Mouse (Mus musculus): ENCODE data around the gene Mkrn1. TPM values are rescaled to one million over a fixed set of nuclear protein-coding genes. Genes with fewer than 3 reads are reported as not detected.
"Not testable (repeated sequence)": the region's sequence is repeated elsewhere in the genome, so short reads cannot be mapped to it uniquely, and the experiment has no call there.

Mkrn1 gene
- polyA plus RNA-seq, 1 experiment: 35.8 TPM

GRCm38 (mm10) chr6:39373301-39373955 lies 46.8 kb downstream of the Mkrn1 start:
- peaks cover 12% of the 10 kb centered on the region for H3K4me1 ChIP-seq (ENCODE audit: control insufficient read depth, insufficient read depth, low read length)
- H3K4me3 ChIP-seq (replicated peaks; ENCODE audit: extremely low read depth, low read depth, low read length): no peak overlapping the region
- TF ChIP-seq POLR2A (IDR thresholded peaks at IDR 0.05; ENCODE audit: borderline replicate concordance, extremely low read depth, low read depth, low read length): no peak
- no peak for TF ChIP-seq CTCF (IDR thresholded peaks at IDR 0.05; ENCODE audit: insufficient read depth, low read length)
- WGBS: 63% methylated on average over 4 of the region's 4 CpGs
- DNase-seq: no peak

DNA sequence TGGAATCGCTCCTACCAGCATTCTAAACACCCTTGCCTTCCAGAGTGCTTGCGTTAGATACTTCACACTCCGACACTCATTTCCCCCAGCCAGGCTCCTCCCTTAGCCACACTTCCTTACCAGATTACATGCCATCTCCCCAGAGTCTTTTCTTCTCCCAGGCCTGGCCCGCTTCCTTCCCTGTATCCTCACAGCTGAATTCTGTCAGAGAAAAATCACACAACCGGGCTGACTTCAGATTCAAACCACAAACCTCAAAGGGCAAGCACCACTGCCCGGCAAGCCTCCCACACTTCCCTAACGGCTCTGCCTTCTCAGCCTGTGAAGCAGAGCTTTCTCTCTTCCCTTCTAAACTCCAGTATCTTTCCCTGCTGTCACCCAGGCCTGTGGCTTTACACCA lies 47.5 kb downstream of the Mkrn1 start:
- TF ChIP-seq CTCF (IDR thresholded peaks at IDR 0.05; ENCODE audit: insufficient read depth, low read length): no peak
- TF ChIP-seq POLR2A (IDR thresholded peaks at IDR 0.05; ENCODE audit: borderline replicate concordance, extremely low read depth, low read depth, low read length): no peak
- WGBS: 12% methylated on average over 7 of the region's 7 CpGs
- peaks cover 12% of the 10 kb centered on the region for H3K4me1 ChIP-seq (ENCODE audit: control insufficient read depth, insufficient read depth, low read length)
- H3K4me3 ChIP-seq (replicated peaks; ENCODE audit: extremely low read depth, low read depth, low read length): no peak overlapping the region
- DNase-seq: peak; percentile 29

DNA sequence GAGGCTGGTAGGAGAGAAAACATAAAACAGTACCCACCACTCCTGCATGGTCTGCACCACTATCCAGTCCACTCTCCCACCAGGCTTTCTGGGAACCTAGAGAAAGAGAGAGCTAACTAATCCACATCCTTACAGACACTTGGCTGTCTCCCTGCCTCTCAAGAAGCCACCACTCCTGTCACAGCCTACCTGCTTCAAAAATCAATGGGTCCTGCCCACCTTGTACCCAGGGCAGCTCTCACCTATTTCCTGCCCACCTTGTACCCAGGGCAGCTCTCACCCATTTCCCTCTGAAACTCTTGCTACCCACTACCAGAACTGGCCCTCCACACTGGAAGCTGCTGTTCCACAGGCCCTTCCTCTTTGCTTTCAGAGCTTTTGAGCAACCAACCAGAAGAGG lies 48.2 kb downstream of the Mkrn1 start:
- TF ChIP-seq POLR2A (IDR thresholded peaks at IDR 0.05; ENCODE audit: borderline replicate concordance, extremely low read depth, low read depth, low read length) (no peak), CTCF (IDR thresholded peaks at IDR 0.05; ENCODE audit: insufficient read depth, low read length) (no peak)
- DNase-seq: no peak
- Histone ChIP-seq H3K4me1 (ENCODE audit: control insufficient read depth, insufficient read depth, low read length) (peaks cover 12% of the 10 kb centered on the region), H3K4me3 (replicated peaks; ENCODE audit: extremely low read depth, low read depth, low read length) (no peak overlapping the region)

- WGBS: 71% methylated on average over 3 of the region's 3 CpGs
- H3K4me3 ChIP-seq (replicated peaks; ENCODE audit: extremely low read depth, low read depth, low read length): no peak overlapping the region
- H3K4me1 ChIP-seq (ENCODE audit: control insufficient read depth, insufficient read depth, low read length): peaks cover 5% of the 10 kb centered on the region; the same call in 1 of the 2 replicates
- no peak for TF ChIP-seq CTCF (IDR thresholded peaks at IDR 0.05; ENCODE audit: insufficient read depth, low read length)
- no peak for TF ChIP-seq POLR2A (IDR thresholded peaks at IDR 0.05; ENCODE audit: borderline replicate concordance, extremely low read depth, low read depth, low read length)
- DNase-seq: no peak
Measured at GRCm38 (mm10) chr6:39369631-39370030, 50.6 kb downstream of the Mkrn1 start.

GRCm38 (mm10) chr6:39362684-39363083 lies 57.6 kb downstream of the Mkrn1 start:
- DNase-seq: no peak
- Histone ChIP-seq H3K4me3 (replicated peaks; ENCODE audit: extremely low read depth, low read depth, low read length) (no peak overlapping the region), H3K4me1 (ENCODE audit: control insufficient read depth, insufficient read depth, low read length) (no peaks in the 10 kb centered on the region)
- no peak for TF ChIP-seq CTCF (IDR thresholded peaks at IDR 0.05; ENCODE audit: insufficient read depth, low read length)
- TF ChIP-seq POLR2A (IDR thresholded peaks at IDR 0.05; ENCODE audit: borderline replicate concordance, extremely low read depth, low read depth, low read length): no peak
- 95% methylated on average over 2 of the region's 2 CpGs for WGBS

DNA sequence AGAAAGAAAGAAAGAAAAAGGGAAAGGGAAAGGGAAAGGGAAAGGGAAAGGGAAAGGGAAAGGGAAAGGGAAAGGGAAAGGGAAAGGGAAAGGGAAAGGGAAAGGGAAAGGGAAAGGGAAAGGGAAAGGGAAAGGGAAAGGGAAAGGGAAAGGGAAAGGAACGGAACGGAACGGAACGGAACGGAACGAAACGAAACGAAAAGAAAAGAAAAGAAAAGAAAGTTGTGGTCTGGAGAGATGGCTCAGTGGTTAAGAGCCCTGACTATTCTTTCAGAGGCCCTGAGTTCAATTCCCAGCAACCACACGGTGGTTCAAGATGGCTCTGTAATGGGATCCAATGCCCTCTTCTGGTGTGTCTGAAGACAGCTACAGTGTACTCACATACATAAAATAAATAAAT lies 61.1 kb downstream of the Mkrn1 start:
- over 99% methylated on average over 9 of the region's 9 CpGs for WGBS
- not testable (repeated sequence) for H3K4me1 ChIP-seq (ENCODE audit: control insufficient read depth, insufficient read depth, low read length); H3K4me3 ChIP-seq (replicated peaks; ENCODE audit: extremely low read depth, low read depth, low read length); DNase-seq

- no peak for DNase-seq
- no peak overlapping the region for H3K4me3 ChIP-seq (replicated peaks; ENCODE audit: extremely low read depth, low read depth, low read length)
- no peak for TF ChIP-seq POLR2A (IDR thresholded peaks at IDR 0.05; ENCODE audit: borderline replicate concordance, extremely low read depth, low read depth, low read length)
- TF ChIP-seq CTCF (IDR thresholded peaks at IDR 0.05; ENCODE audit: insufficient read depth, low read length): no peak
- WGBS: 89% methylated on average over 6 of the region's 6 CpGs
- H3K4me1 ChIP-seq (ENCODE audit: control insufficient read depth, insufficient read depth, low read length): no peaks in the 10 kb centered on the region
Measured at GRCm38 (mm10) chr6:39348946-39349345, 71.3 kb downstream of the Mkrn1 start.

DNA sequence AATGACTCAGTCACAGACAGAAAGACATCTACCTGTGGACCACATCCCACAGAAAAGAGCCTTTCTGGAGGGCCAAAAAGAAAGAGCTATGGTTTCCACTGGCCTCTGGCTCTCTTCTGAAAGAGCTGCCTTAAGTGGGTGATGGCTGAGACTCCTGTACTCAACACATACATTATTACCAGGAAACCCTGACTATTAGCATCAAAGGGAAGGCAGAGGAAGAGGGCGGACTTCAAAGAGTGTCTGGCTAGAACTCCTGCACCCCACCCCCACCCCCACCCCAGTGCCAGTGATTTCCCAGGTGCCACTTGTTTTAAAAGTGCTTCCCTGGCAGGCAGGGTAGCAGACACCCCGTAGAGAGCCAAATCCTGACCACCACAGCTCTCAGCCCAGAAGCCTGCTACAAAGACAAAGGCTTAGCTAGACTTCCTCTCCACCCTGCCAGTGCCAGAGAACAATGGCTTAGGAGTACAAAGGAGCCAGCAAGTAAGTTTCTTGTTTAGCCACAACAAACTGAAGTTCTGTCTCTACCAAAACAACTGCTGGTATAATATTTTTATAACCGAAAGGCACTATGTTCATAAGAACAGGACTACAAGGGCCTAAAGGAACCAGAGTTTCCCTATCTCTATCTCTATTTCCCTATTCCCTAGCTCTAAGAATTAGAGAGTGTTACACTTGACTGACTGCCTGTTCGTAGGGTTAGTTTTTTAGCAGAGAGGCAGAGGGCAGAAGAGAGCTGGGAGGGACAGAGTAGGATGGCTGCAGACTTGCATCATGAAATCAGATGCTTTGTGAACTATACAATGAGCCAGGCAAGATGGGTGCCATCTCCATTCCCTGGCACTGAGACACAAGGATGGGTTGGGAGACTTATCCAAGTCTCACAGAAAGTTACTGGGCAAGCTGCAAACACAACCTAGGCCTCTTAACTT lies 72.1 kb downstream of the Mkrn1 start:
- no peak overlapping the region for H3K4me3 ChIP-seq (replicated peaks; ENCODE audit: extremely low read depth, low read depth, low read length)
- TF ChIP-seq POLR2A (IDR thresholded peaks at IDR 0.05; ENCODE audit: borderline replicate concordance, extremely low read depth, low read depth, low read length): no peak
- TF ChIP-seq CTCF (IDR thresholded peaks at IDR 0.05; ENCODE audit: insufficient read depth, low read length): no peak
- WGBS: 46% methylated on average over 4 of the region's 4 CpGs
- no peak for DNase-seq
- H3K4me1 ChIP-seq (ENCODE audit: control insufficient read depth, insufficient read depth, low read length): no peaks in the 10 kb centered on the region

Other genes starting within 250 kb of the Mkrn1 start
- gene Kdm7a, start 213.7 kb downstream of the Mkrn1 start, polyA plus RNA-seq (2012; rRNA removed): 2.7 and 4.0 TPM in 2 replicates
- gene Slc37a3, start 42.8 kb downstream of the Mkrn1 start, polyA plus RNA-seq (2012; rRNA removed): 13.7 and 21.1 TPM in 2 replicates
- 3.6 and 5.2 TPM in 2 replicates for gene Rab19, start 39.3 kb downstream of the Mkrn1 start, polyA plus RNA-seq (2012; rRNA removed)
- gene Dennd2a, start 137.4 kb upstream of the Mkrn1 start, polyA plus RNA-seq (2012; rRNA removed): 21.3 and 22.9 TPM in 2 replicates
- gene Adck2, start 153.4 kb upstream of the Mkrn1 start, polyA plus RNA-seq (2012; rRNA removed): 10.9 and 11.5 TPM in 2 replicates
- gene Gm42420, start 165.3 kb upstream of the Mkrn1 start, polyA plus RNA-seq (2012; rRNA removed): 0.66 TPM in 1 of 2 replicates, not detected in the other
- gene Ndufb2, start 172.1 kb upstream of the Mkrn1 start, polyA plus RNA-seq (2012; rRNA removed): 162 and 200 TPM in 2 replicates

Data from lung, adult 2 months (tissue).